Comparison of ENCODE assay signal across 8 mouse cellular contexts in the genomic region with DNA sequence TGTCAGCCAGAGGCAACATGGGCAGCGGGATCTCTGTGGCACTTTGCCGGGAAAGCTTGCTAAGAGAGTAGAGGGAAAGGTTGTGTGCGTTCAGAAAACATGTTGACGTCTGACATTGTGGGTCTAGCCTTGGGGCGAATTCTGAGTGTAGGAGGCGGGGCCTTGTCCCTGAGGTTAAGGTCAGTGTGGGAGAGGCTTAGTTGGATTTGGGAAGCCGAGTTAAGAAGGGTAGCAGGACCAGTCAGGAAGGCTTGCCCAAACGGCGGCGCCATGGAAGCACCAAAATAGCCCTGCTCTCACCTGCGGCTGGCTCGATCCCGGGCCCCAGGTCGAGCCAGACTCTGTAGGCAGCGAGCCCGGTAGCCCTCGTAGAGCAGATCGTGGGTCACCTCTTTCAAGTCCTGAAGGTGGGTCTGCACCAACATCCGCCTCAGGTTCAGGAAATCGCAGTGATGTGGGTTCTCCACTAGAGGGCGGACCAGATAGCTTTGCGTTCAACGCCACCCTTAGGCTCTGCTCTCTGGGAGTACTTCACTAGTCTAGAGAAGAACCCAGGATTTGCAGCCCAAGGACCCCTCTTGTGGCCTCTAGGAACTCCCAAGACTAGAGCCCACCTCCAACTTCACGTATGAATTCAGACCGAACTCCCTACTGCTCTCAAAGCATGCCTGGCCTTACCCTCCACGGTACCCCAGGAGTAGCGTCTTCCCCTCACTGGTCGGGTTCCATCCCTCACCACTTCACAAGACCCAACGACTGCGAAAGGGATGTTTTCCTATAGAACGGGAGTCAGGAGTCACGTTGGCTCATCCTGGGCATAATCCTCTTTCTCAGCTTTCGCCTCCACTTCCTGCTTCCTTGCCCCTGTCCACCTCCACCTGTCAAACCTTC. TPM values are rescaled to one million over a fixed set of nuclear protein-coding genes. Genes with fewer than 3 reads are reported as not detected.
A peak's percentile ranks its signal among the peaks of the same experiment; 100 is the strongest.
DNase-seq lines count a peak whose midpoint lies in the region; ATAC-seq lines count a peak whose summit lies in the region.

No protein-coding gene starts in this region.

- H3K9me3 ChIP-seq in intestine, embryonic 16.5 days (ENCODE audit: control insufficient read depth, low read length): no peaks in the 10 kb centered on the region
- H3K9me3 ChIP-seq in liver, embryonic 16.5 days (replicated peaks; ENCODE audit: control insufficient read depth, low read length): no peaks in the 10 kb centered on the region
- no peaks in the 10 kb centered on the region for H3K9me3 ChIP-seq in neural tube, embryonic 11.5 days (ENCODE audit: control insufficient read depth, low read length)

- peak overlapping the region; percentile 67 for H3K9ac ChIP-seq in intestine, embryonic 16.5 days (ENCODE audit: low read depth, low read length)
- peak overlapping the region; percentile 45 for H3K9ac ChIP-seq in liver, embryonic 16.5 days (ENCODE audit: low read depth, low read length)
- H3K9ac ChIP-seq in neural tube, embryonic 11.5 days (ENCODE audit: low read length): peak overlapping the region; percentile 36

- H3K4me2 ChIP-seq in intestine, embryonic 16.5 days (ENCODE audit: low read depth, low read length): peak overlapping the region; percentile 61
- H3K4me2 ChIP-seq in liver, embryonic 16.5 days (ENCODE audit: low read depth, low read length): peak overlapping the region; percentile 52
- H3K4me2 ChIP-seq in neural tube, embryonic 11.5 days (ENCODE audit: low read depth): peak overlapping the region; percentile 36

- no peak overlapping the region for H3K27ac ChIP-seq in intestine, embryonic 16.5 days (ENCODE audit: low read length)
- H3K27ac ChIP-seq in liver, embryonic 16.5 days (ENCODE audit: low read length): peak overlapping the region; percentile 8; the same call in 1 of the 2 replicates
- no peak overlapping the region for H3K27ac ChIP-seq in neural tube, embryonic 11.5 days (ENCODE audit: low read depth, low read length)

- peak; percentile 64 for ATAC-seq in granulocyte monocyte progenitor cell, adult 5-6 weeks (replicated peaks; ENCODE audit: poor library complexity, severe bottlenecking)
- peak; percentile 55 for ATAC-seq in intestine, embryonic 16.5 days
- peak; percentile 22; the same call in 1 of the 2 replicates for ATAC-seq in liver, embryonic 16.5 days (ENCODE audit: low read depth)
- ATAC-seq in neural tube, embryonic 11.5 days (ENCODE audit: insufficient read depth, low FRiP score, low TSS enrichment): no peak

- H3K4me1 ChIP-seq in intestine, embryonic 16.5 days (ENCODE audit: control insufficient read depth, insufficient read depth, low read length): 0 out of 2 replicates have a peak, but pooled peaks cover 5% of the 10 kb centered on the region
- peaks cover 42% of the 10 kb centered on the region for H3K4me1 ChIP-seq in liver, embryonic 16.5 days (ENCODE audit: control insufficient read depth, low read depth, low read length)
- no peaks in the 10 kb centered on the region for H3K4me1 ChIP-seq in neural tube, embryonic 11.5 days (ENCODE audit: control insufficient read depth, insufficient read depth, low read length)

- no peaks in the 10 kb centered on the region for H3K36me3 ChIP-seq in intestine, embryonic 16.5 days (ENCODE audit: control insufficient read depth, insufficient read depth, low read length)
- no peaks in the 10 kb centered on the region for H3K36me3 ChIP-seq in liver, embryonic 16.5 days (ENCODE audit: control insufficient read depth, insufficient read depth)
- no peaks in the 10 kb centered on the region for H3K36me3 ChIP-seq in neural tube, embryonic 11.5 days (ENCODE audit: control insufficient read depth, insufficient read depth, low read length)

- WGBS in intestine, embryonic 16.5 days: 24% methylated on average over 33 of the region's 33 CpGs
- whole genome bisulfite sequencing in liver, embryonic 16.5 days (ENCODE audit: insufficient replicate concordance): 29% methylated on average over 33 of the region's 33 CpGs
- WGBS in neural tube, embryonic 11.5 days: 22% methylated on average over 33 of the region's 33 CpGs

- H3K4me3 ChIP-seq in intestine, embryonic 16.5 days (ENCODE audit: low read length): peak overlapping the region; percentile 42
- peak overlapping the region; percentile 37 for H3K4me3 ChIP-seq in liver, embryonic 16.5 days (ENCODE audit: low read depth, low read length)
- peak overlapping the region; percentile 13; the same call in 1 of the 2 replicates for H3K4me3 ChIP-seq in neural tube, embryonic 11.5 days (ENCODE audit: low read depth, low read length)

- DNase-seq in 3T3-L1 (ENCODE audit: low read depth, low spot score) (peak; percentile 54), NIH3T3 (ENCODE audit: low read depth) (peak; percentile 67)
- peak; percentile 91 for DNase-seq in embryo, embryonic 10 days (ENCODE audit: low spot score)
- peak; percentile 67 for DNase-seq in neural tube, embryonic 11.5 days (ENCODE audit: low spot score)
- DNase-seq in thymus, postnatal 25 days: peak; percentile 83

- H3K27me3 ChIP-seq in intestine, embryonic 16.5 days (replicated peaks; ENCODE audit: control insufficient read depth, insufficient read depth, low read length): no peaks in the 10 kb centered on the region
- H3K27me3 ChIP-seq in liver, embryonic 16.5 days (ENCODE audit: control insufficient read depth, insufficient read depth, low read depth, low read length): no peaks in the 10 kb centered on the region
- 0 out of 2 replicates have a peak, but pooled peaks cover 2% of the 10 kb centered on the region for H3K27me3 ChIP-seq in neural tube, embryonic 11.5 days (ENCODE audit: control insufficient read depth, insufficient read depth, low read length)

RNA-seq across cellular contexts. Expression of a gene that starts 6.5 kb away (rescaled TPM):
- 9.1 and 25.5 TPM in 2 replicates for total RNA-seq in granulocyte monocyte progenitor cell, adult 5-6 weeks (2014; fragmentation: Nextera tagmentation)
- total RNA-seq in granulocyte monocyte progenitor cell, adult 5-6 weeks (2017): 1.2 and 4.3 TPM in 2 replicates
- 20.3 and 21.0 TPM in 2 replicates for polyA plus RNA-seq in intestine, embryonic 16.5 days (2015; fragmentation: Nextera tagmentation; extraction: Ambion mirVana)
- polyA plus RNA-seq in liver, embryonic 16.5 days (2015; fragmentation: Nextera tagmentation; extraction: Ambion mirVana): 61.0 and 92.3 TPM in 2 replicates
- polyA plus RNA-seq in neural tube, embryonic 11.5 days (2014; fragmentation: Nextera tagmentation; extraction: Ambion mirVana): 87.1 and 113 TPM in 2 replicates

RNA-seq across cellular contexts. Expression of a gene that starts 7.0 kb away (rescaled TPM):
- total RNA-seq in granulocyte monocyte progenitor cell, adult 5-6 weeks (2014; fragmentation: Nextera tagmentation): 27.0 and 33.2 TPM in 2 replicates
- total RNA-seq in granulocyte monocyte progenitor cell, adult 5-6 weeks (2017): 26.2 and 35.0 TPM in 2 replicates
- 15.5 and 18.4 TPM in 2 replicates for polyA plus RNA-seq in intestine, embryonic 16.5 days (2015; fragmentation: Nextera tagmentation; extraction: Ambion mirVana)
- polyA plus RNA-seq in liver, embryonic 16.5 days (2015; fragmentation: Nextera tagmentation; extraction: Ambion mirVana): 13.7 and 15.1 TPM in 2 replicates
- polyA plus RNA-seq in neural tube, embryonic 11.5 days (2014; fragmentation: Nextera tagmentation; extraction: Ambion mirVana): 23.9 and 28.8 TPM in 2 replicates

RNA-seq across cellular contexts. Expression of a gene that starts 17.6 kb away (rescaled TPM):
- total RNA-seq in granulocyte monocyte progenitor cell, adult 5-6 weeks (2014; fragmentation: Nextera tagmentation): 6.0 and 18.7 TPM in 2 replicates
- 11.4 and 12.0 TPM in 2 replicates for total RNA-seq in granulocyte monocyte progenitor cell, adult 5-6 weeks (2017)
- 21.6 and 23.6 TPM in 2 replicates for polyA plus RNA-seq in intestine, embryonic 16.5 days (2015; fragmentation: Nextera tagmentation; extraction: Ambion mirVana)
- 5.7 and 5.9 TPM in 2 replicates for polyA plus RNA-seq in liver, embryonic 16.5 days (2015; fragmentation: Nextera tagmentation; extraction: Ambion mirVana)
- 28.7 and 31.4 TPM in 2 replicates for polyA plus RNA-seq in neural tube, embryonic 11.5 days (2014; fragmentation: Nextera tagmentation; extraction: Ambion mirVana)

RNA-seq across cellular contexts. Expression of a gene that starts 17.7 kb away (rescaled TPM):
- 17.1 and 23.3 TPM in 2 replicates for total RNA-seq in granulocyte monocyte progenitor cell, adult 5-6 weeks (2014; fragmentation: Nextera tagmentation)
- 29.1 and 33.3 TPM in 2 replicates for total RNA-seq in granulocyte monocyte progenitor cell, adult 5-6 weeks (2017)
- polyA plus RNA-seq in intestine, embryonic 16.5 days (2015; fragmentation: Nextera tagmentation; extraction: Ambion mirVana): 15.4 and 16.3 TPM in 2 replicates
- polyA plus RNA-seq in liver, embryonic 16.5 days (2015; fragmentation: Nextera tagmentation; extraction: Ambion mirVana): 10.1 and 11.1 TPM in 2 replicates
- polyA plus RNA-seq in neural tube, embryonic 11.5 days (2014; fragmentation: Nextera tagmentation; extraction: Ambion mirVana): 19.6 and 22.0 TPM in 2 replicates

RNA-seq across cellular contexts. Expression of a gene that starts 19.4 kb away (rescaled TPM):
- total RNA-seq in granulocyte monocyte progenitor cell, adult 5-6 weeks (2014; fragmentation: Nextera tagmentation): 21.1 and 44.7 TPM in 2 replicates
- total RNA-seq in granulocyte monocyte progenitor cell, adult 5-6 weeks (2017): 44.1 and 58.2 TPM in 2 replicates
- 42.2 and 43.3 TPM in 2 replicates for polyA plus RNA-seq in intestine, embryonic 16.5 days (2015; fragmentation: Nextera tagmentation; extraction: Ambion mirVana)
- polyA plus RNA-seq in liver, embryonic 16.5 days (2015; fragmentation: Nextera tagmentation; extraction: Ambion mirVana): 17.4 and 18.1 TPM in 2 replicates
- 91.6 and 92.0 TPM in 2 replicates for polyA plus RNA-seq in neural tube, embryonic 11.5 days (2014; fragmentation: Nextera tagmentation; extraction: Ambion mirVana)
